Mouse (Mus musculus): Measurements from ENCODE around the gene Unc5b. TPM values are rescaled to one million over a fixed set of nuclear protein-coding genes. Genes with fewer than 3 reads are reported as not detected.
A peak's percentile ranks its signal among the peaks of the same experiment; 100 is the strongest.
"Not testable (repeated sequence)": the region's sequence is repeated elsewhere in the genome, so short reads cannot be mapped to it uniquely, and the experiment has no call there.

Unc5b gene
- polyA plus RNA-seq, 1 experiment from 2014 or later: 12.1 TPM

GRCm38 (mm10) chr10:60752040-60753020 is 79.1 kb downstream of the Unc5b start, which contains the start of gene Slc29a3:
Slc29a3 (minus strand) TSS chr10:60752794.
- Histone ChIP-seq H3K9ac (peak within 1 kb of the TSS; percentile 88), H3K4me3 (peak within 1 kb of the TSS; percentile 61), H3K9me3 (no peaks in the 10 kb centered on the region; the same call in 1 of the 2 replicates), H3K36me3 (peaks cover 19% of the 10 kb centered on the region; the same call in 1 of the 2 replicates), H3K4me1 (peaks cover 18% of the 10 kb centered on the region), H3K4me2 (peak within 1 kb of the TSS; percentile 83), H3K27ac (replicated peaks) (peak within 1 kb of the TSS; percentile 55), H3K27me3 (replicated peaks) (no peaks in the 10 kb centered on the region)
- peak; percentile 94 for ATAC-seq (ENCODE audit: extremely low read depth, insufficient number of reproducible peaks, low FRiP score, low TSS enrichment)
- 12% methylated on average over 41 of the region's 41 CpGs for WGBS

DNA sequence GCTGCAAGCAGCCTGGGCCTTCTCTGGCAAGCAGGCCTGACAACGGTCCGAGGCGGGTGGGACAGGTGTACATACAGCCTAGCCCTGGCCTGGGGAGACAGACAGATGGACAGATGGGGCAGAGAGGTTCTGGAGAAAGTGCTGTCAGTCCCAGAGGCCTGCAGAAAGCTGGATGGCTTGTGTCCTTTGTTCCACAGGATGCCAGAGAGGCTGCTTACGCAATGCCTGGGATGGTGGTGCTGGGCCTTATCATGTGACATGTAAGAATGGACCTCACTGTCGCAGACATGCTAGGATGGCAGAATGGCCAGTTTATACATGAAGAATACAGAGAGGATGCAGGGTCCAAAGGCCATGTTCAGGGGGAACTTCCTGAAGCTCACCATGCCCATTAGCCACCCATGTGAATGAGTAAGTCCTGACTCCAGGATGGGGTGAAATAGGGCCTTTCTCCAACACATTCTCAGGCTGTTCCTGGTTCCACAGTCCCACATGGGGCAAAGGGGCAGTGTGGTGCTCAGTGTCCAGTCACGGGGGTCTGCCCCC is 83.6 kb downstream of the Unc5b start:
- no peak overlapping the region for H3K4me3 ChIP-seq
- H3K9me3 ChIP-seq: no peaks in the 10 kb centered on the region
- no peak overlapping the region for H3K27ac ChIP-seq (replicated peaks)
- peaks cover 18% of the 10 kb centered on the region for H3K4me1 ChIP-seq
- WGBS: 79% methylated on average over 6 of the region's 6 CpGs
- H3K27me3 ChIP-seq (replicated peaks): no peaks in the 10 kb centered on the region
- no peak for ATAC-seq (ENCODE audit: extremely low read depth, insufficient number of reproducible peaks, low FRiP score, low TSS enrichment)
- no peak overlapping the region for H3K4me2 ChIP-seq
- H3K9ac ChIP-seq: 0 out of 2 replicates have a peak overlapping the region, but pooled peaks have one; percentile 1
- peaks cover 22% of the 10 kb centered on the region; the same call in 1 of the 2 replicates for H3K36me3 ChIP-seq

GRCm38 (mm10) chr10:60746512-60746911 is 84.9 kb downstream of the Unc5b start:
- H3K27ac ChIP-seq (replicated peaks): no peak overlapping the region
- no peak overlapping the region for H3K4me2 ChIP-seq
- no peak overlapping the region for H3K4me3 ChIP-seq
- H3K27me3 ChIP-seq (replicated peaks): no peaks in the 10 kb centered on the region
- ATAC-seq (ENCODE audit: extremely low read depth, insufficient number of reproducible peaks, low FRiP score, low TSS enrichment): no peak
- H3K4me1 ChIP-seq: peaks cover 10% of the 10 kb centered on the region
- H3K9me3 ChIP-seq: no peaks in the 10 kb centered on the region
- no peak overlapping the region for H3K9ac ChIP-seq
- H3K36me3 ChIP-seq: peaks cover 28% of the 10 kb centered on the region; the same call in 1 of the 2 replicates
- WGBS: 84% methylated on average over 2 of the region's 2 CpGs

- Histone ChIP-seq H3K4me2 (no peak overlapping the region), H3K9me3 (no peaks in the 10 kb centered on the region), H3K4me1 (peaks cover 7% of the 10 kb centered on the region), H3K4me3 (no peak overlapping the region), H3K36me3 (peaks cover 22% of the 10 kb centered on the region; the same call in 1 of the 2 replicates), H3K27ac (replicated peaks) (no peak overlapping the region), H3K9ac (no peak overlapping the region), H3K27me3 (replicated peaks) (no peaks in the 10 kb centered on the region)
- WGBS: 85% methylated on average over 14 of the region's 14 CpGs
- no peak for ATAC-seq (ENCODE audit: extremely low read depth, insufficient number of reproducible peaks, low FRiP score, low TSS enrichment)
These were observed 86.7 kb downstream of the Unc5b start for GRCm38 (mm10) chr10:60744543-60745290.

DNA sequence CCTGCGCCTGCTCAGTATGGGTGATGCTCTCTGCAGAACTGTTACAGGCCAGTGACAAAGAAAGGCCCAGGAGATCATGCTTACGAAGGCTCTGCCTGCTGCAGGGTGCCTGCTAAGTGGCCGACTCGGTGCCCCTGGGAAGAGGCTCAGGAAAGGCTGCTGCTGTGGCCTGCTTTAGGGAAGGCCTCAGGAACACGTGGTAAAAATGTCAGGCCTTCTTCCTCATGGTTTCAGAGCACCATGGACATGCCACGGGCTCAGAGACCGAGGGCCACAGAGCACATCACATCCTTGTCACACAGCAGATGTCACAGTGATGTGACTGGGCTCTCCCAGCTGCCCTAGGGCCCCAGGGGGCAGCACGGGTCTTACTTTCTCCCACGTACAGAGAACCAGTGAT is 87.7 kb downstream of the Unc5b start:
- Histone ChIP-seq H3K4me2 (no peak overlapping the region), H3K9me3 (no peaks in the 10 kb centered on the region), H3K9ac (no peak overlapping the region), H3K27me3 (replicated peaks) (no peaks in the 10 kb centered on the region), H3K4me1 (peaks cover 7% of the 10 kb centered on the region), H3K4me3 (no peak overlapping the region), H3K27ac (replicated peaks) (no peak overlapping the region), H3K36me3 (peaks cover 15% of the 10 kb centered on the region; the same call in 1 of the 2 replicates)
- 58% methylated on average over 9 of the region's 9 CpGs for WGBS
- ATAC-seq (ENCODE audit: extremely low read depth, insufficient number of reproducible peaks, low FRiP score, low TSS enrichment): no peak

- H3K4me3 ChIP-seq: no peak overlapping the region
- no peak overlapping the region for H3K9ac ChIP-seq
- H3K36me3 ChIP-seq: peaks cover 9% of the 10 kb centered on the region; the same call in 1 of the 2 replicates
- peaks cover 7% of the 10 kb centered on the region for H3K4me1 ChIP-seq
- no peaks in the 10 kb centered on the region for H3K27me3 ChIP-seq (replicated peaks)
- no peak overlapping the region for H3K27ac ChIP-seq (replicated peaks)
- no peak overlapping the region for H3K4me2 ChIP-seq
- H3K9me3 ChIP-seq: no peaks in the 10 kb centered on the region
- no peak for ATAC-seq (ENCODE audit: extremely low read depth, insufficient number of reproducible peaks, low FRiP score, low TSS enrichment)
- 80% methylated on average over 6 of the region's 6 CpGs for WGBS
These were observed 88.4 kb downstream of the Unc5b start for GRCm38 (mm10) chr10:60742942-60743341.

DNA sequence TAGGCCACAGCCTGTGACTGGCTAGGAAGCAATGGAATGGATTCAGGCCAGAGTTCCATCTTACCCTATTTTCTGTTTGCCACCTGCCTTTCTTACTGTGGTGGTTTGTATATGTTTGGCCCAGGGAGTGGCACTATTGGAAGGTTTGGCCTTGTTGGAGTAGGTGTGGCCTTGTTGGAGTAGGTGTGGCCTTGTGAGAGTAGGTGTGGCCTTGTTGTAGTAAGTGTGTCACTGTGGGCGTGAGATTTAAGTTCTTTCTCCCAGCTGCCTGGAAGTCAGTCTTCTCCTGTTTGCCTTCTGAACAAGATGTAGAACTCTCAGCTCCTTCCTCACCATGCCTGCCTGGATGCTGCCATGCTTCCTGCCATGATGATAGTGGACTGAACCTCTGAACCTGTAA is 89.1 kb downstream of the Unc5b start:
- H3K27me3 ChIP-seq (replicated peaks); H3K9ac ChIP-seq; H3K4me3 ChIP-seq; ATAC-seq (ENCODE audit: extremely low read depth, insufficient number of reproducible peaks, low FRiP score, low TSS enrichment); H3K9me3 ChIP-seq; H3K4me1 ChIP-seq; H3K27ac ChIP-seq (replicated peaks); H3K4me2 ChIP-seq; H3K36me3 ChIP-seq: not testable (repeated sequence)
- WGBS: 63% methylated on average over 1 of the region's 1 CpGs

GRCm38 (mm10) chr10:60741435-60741834 is 89.9 kb downstream of the Unc5b start:
- Histone ChIP-seq H3K4me1 (peaks cover 10% of the 10 kb centered on the region), H3K27me3 (replicated peaks) (no peaks in the 10 kb centered on the region), H3K4me3 (no peak overlapping the region), H3K9ac (no peak overlapping the region), H3K36me3 (peaks cover 9% of the 10 kb centered on the region), H3K4me2 (no peak overlapping the region), H3K27ac (replicated peaks) (no peak overlapping the region), H3K9me3 (no peaks in the 10 kb centered on the region)
- WGBS: 82% methylated on average over 7 of the region's 7 CpGs
- ATAC-seq (ENCODE audit: extremely low read depth, insufficient number of reproducible peaks, low FRiP score, low TSS enrichment): no peak

DNA sequence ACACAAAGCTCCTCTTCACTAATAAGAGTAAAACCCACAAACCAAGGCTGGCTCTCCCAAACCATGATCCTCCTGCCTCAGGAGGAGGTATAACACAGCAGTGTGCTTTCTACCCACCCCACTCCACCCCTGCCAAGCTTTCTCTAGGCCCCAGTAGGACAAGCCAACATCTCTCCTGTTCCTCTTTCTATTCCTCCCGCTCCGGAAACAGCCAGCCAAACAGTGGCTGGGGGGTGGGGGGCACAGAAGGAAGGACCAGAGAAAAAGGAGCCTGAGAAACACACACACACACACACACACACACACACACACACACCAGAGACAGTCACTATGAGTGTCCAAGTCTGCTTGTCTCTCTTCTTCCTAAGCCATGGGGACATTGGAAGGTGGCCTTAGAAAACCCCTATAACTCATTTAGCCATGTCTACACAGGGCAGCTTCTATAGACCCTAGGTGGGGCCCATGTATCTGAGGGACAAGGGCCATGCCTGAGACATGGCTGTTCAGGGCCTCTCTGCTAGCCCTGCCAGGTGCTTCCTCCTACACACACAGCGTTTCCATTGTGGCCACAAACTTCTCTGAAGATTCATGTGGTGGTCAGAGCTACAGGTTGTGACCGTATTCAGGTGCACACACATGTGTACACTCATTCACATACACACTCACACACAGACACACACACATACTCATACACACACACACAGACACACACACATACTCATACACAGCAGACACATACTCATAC is 91.6 kb downstream of the Unc5b start:
- Histone ChIP-seq H3K27ac (replicated peaks) (no peak overlapping the region), H3K4me3 (no peak overlapping the region), H3K36me3 (peaks cover 9% of the 10 kb centered on the region), H3K9me3 (no peaks in the 10 kb centered on the region), H3K4me1 (peaks cover 10% of the 10 kb centered on the region), H3K4me2 (no peak overlapping the region), H3K27me3 (replicated peaks) (no peaks in the 10 kb centered on the region), H3K9ac (no peak overlapping the region)
- WGBS: 90% methylated on average over 4 of the region's 4 CpGs
- no peak for ATAC-seq (ENCODE audit: extremely low read depth, insufficient number of reproducible peaks, low FRiP score, low TSS enrichment)

DNA sequence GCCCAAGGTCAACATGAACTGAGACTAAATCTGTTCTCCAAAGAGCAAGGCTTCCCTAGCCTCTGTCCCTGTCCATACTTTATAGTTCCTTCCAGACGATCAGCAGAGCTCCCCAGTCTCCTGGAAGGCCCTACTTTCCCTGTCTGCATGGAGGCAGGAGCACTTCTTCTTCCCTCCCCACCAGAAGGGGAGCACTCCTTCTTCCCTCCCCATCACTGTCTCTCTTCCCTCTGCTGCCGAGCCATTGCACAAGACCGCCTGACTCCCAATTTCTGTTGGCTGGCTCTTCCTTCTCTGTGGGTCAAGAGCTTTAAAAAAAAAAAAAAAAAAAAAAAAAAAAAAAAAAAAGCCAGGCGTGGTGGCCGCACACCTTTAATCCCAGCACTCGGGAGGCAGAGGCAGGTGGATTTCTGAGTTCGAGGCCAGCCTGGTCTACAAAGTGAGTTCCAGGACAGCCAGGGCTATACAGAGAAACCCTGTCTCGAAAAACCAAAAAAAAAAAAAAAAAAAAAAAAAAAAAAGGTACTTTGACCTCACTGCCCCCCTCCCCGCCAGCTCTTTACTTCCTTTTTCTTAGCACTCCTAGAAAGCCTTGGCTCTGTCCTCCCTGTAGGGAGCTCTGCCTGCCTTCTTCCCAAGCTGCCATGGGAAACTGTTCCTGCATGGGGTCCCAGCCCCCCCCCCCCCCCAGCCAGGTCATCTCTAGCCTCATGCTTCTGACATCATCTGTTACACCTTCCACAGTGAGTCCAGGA is 93.3 kb downstream of the Unc5b start:
- no peak overlapping the region for H3K27ac ChIP-seq (replicated peaks)
- no peak overlapping the region for H3K4me3 ChIP-seq
- peaks cover 10% of the 10 kb centered on the region for H3K4me1 ChIP-seq
- no peak overlapping the region for H3K4me2 ChIP-seq
- 79% methylated on average over 7 of the region's 9 CpGs for WGBS
- no peak for ATAC-seq (ENCODE audit: extremely low read depth, insufficient number of reproducible peaks, low FRiP score, low TSS enrichment)
- H3K9ac ChIP-seq: no peak overlapping the region
- no peaks in the 10 kb centered on the region for H3K9me3 ChIP-seq
- H3K36me3 ChIP-seq: peaks cover 5% of the 10 kb centered on the region
- no peaks in the 10 kb centered on the region for H3K27me3 ChIP-seq (replicated peaks)
